Mouse (Mus musculus) right cerebral cortex, postnatal 4 days (tissue): Measurements from ENCODE around the gene Mns1.

Source experiments
- DNase-seq: peaks from one replicate; pipeline ENCODE4 v3.0.0-alpha.2; 2022

Gene Mns1

GRCm38 (mm10) chr9:72477306-72477705 lies 39.5 kb downstream of the Mns1 start:
- no peak for DNase-seq

GRCm38 (mm10) chr9:72479276-72479675 lies 41.5 kb downstream of the Mns1 start:
- DNase-seq, result no peak

- DNase-seq, result no peak
Observed at GRCm38 (mm10) chr9:72488523-72488922, 50.7 kb downstream of the Mns1 start.

GRCm38 (mm10) chr9:72489131-72489530 lies 51.3 kb downstream of the Mns1 start:
- DNase-seq, result no peak

- peak; percentile 82 for DNase-seq
Observed at GRCm38 (mm10) chr9:72491559-72492193, 53.9 kb downstream of the Mns1 start.

GRCm38 (mm10) chr9:72492194-72492565 lies 54.4 kb downstream of the Mns1 start, which contains the start of gene Tex9:
Tex9 (minus strand) TSS chr9:72492212.
- no peak for DNase-seq

- DNase-seq, result no peak
Observed at GRCm38 (mm10) chr9:72493465-72493864, 55.7 kb downstream of the Mns1 start.

- no peak for DNase-seq
Observed at GRCm38 (mm10) chr9:72493984-72494685, 56.3 kb downstream of the Mns1 start.

GRCm38 (mm10) chr9:72496691-72497090 lies 58.9 kb downstream of the Mns1 start:
- no peak for DNase-seq

GRCm38 (mm10) chr9:72497171-72497570 lies 59.4 kb downstream of the Mns1 start:
- DNase-seq, result no peak
